Mouse (Mus musculus): ENCODE measurements at regions not wholly inside any gene's neighbourhood (a gene's known extent, or its start where the extent isn't known, plus 50 kb on each side); places are given as distances from the start of the nearest gene placed in this dataset.

GRCm38 (mm10) chr14:99674399-99674798, 375.9 kb downstream of the Klf5 start:
- no peaks in the 10 kb centered on the region for H3K36me3 ChIP-seq
- no peaks in the 10 kb centered on the region for H3K4me1 ChIP-seq (replicated peaks)
- WGBS, result 83% methylated on average over 3 of the region's 3 CpGs
- H3K9me3 ChIP-seq, result no peaks in the 10 kb centered on the region
- no peak for DNase-seq (ENCODE audit: low spot score)
- H3K27me3 ChIP-seq (ENCODE audit: insufficient read depth, poor library complexity, severe bottlenecking), result no peaks in the 10 kb centered on the region
- no peak overlapping the region for H3K4me3 ChIP-seq
- H3K27ac ChIP-seq, result no peak overlapping the region

- Histone ChIP-seq H3K36me3 (no peaks in the 10 kb centered on the region), H3K4me1 (replicated peaks) (no peaks in the 10 kb centered on the region), H3K9me3 (no peaks in the 10 kb centered on the region), H3K27me3 (ENCODE audit: insufficient read depth, poor library complexity, severe bottlenecking) (no peaks in the 10 kb centered on the region), H3K27ac (no peak overlapping the region), H3K4me3 (no peak overlapping the region)
- no peak for DNase-seq (ENCODE audit: low spot score)
- 88% methylated on average over 8 of the region's 8 CpGs for WGBS
Observed at GRCm38 (mm10) chr14:99687062-99687806, 388.7 kb downstream of the Klf5 start.

GRCm38 (mm10) chr14:99688415-99688814, 389.9 kb downstream of the Klf5 start:
- Histone ChIP-seq H3K4me1 (replicated peaks) (no peaks in the 10 kb centered on the region), H3K27ac (no peak overlapping the region), H3K27me3 (ENCODE audit: insufficient read depth, poor library complexity, severe bottlenecking) (no peaks in the 10 kb centered on the region), H3K9me3 (no peaks in the 10 kb centered on the region), H3K36me3 (no peaks in the 10 kb centered on the region), H3K4me3 (no peak overlapping the region)
- WGBS, result 89% methylated on average over 4 of the region's 4 CpGs
- no peak for DNase-seq (ENCODE audit: low spot score)

- H3K36me3 ChIP-seq, result no peaks in the 10 kb centered on the region
- H3K4me1 ChIP-seq (replicated peaks), result no peaks in the 10 kb centered on the region
- H3K27me3 ChIP-seq (ENCODE audit: insufficient read depth, poor library complexity, severe bottlenecking), result no peaks in the 10 kb centered on the region
- DNase-seq (ENCODE audit: low spot score), result no peak
- 88% methylated on average over 7 of the region's 7 CpGs for WGBS
- no peak overlapping the region for H3K4me3 ChIP-seq
- no peaks in the 10 kb centered on the region for H3K9me3 ChIP-seq
- no peak overlapping the region for H3K27ac ChIP-seq
Observed at GRCm38 (mm10) chr14:99696301-99696700, 397.8 kb downstream of the Klf5 start.

GRCm38 (mm10) chr14:99699545-99699944, 401.1 kb downstream of the Klf5 start:
- DNase-seq (ENCODE audit: low spot score), result no peak
- no peaks in the 10 kb centered on the region for H3K36me3 ChIP-seq
- no peaks in the 10 kb centered on the region for H3K27me3 ChIP-seq (ENCODE audit: insufficient read depth, poor library complexity, severe bottlenecking)
- no peak overlapping the region for H3K27ac ChIP-seq
- 86% methylated on average over 2 of the region's 2 CpGs for WGBS
- H3K4me3 ChIP-seq, result no peak overlapping the region
- H3K9me3 ChIP-seq, result no peaks in the 10 kb centered on the region
- H3K4me1 ChIP-seq (replicated peaks), result no peaks in the 10 kb centered on the region

- Histone ChIP-seq H3K27me3 (ENCODE audit: insufficient read depth, poor library complexity, severe bottlenecking) (no peaks in the 10 kb centered on the region), H3K9me3 (no peaks in the 10 kb centered on the region), H3K4me3 (no peak overlapping the region), H3K36me3 (no peaks in the 10 kb centered on the region), H3K4me1 (replicated peaks) (no peaks in the 10 kb centered on the region), H3K27ac (no peak overlapping the region)
- 90% methylated on average over 10 of the region's 10 CpGs for WGBS
- DNase-seq (ENCODE audit: low spot score), result no peak
Observed at GRCm38 (mm10) chr14:99706004-99706403, 407.5 kb downstream of the Klf5 start.

- DNase-seq (ENCODE audit: low spot score), result no peak
- H3K27me3 ChIP-seq (ENCODE audit: insufficient read depth, poor library complexity, severe bottlenecking), result no peaks in the 10 kb centered on the region
- H3K27ac ChIP-seq, result no peak overlapping the region
- H3K36me3 ChIP-seq, result no peaks in the 10 kb centered on the region
- no peaks in the 10 kb centered on the region for H3K4me1 ChIP-seq (replicated peaks)
- 95% methylated on average over 2 of the region's 2 CpGs for WGBS
- H3K4me3 ChIP-seq, result no peak overlapping the region
- H3K9me3 ChIP-seq, result no peaks in the 10 kb centered on the region
Observed at GRCm38 (mm10) chr14:99708066-99708465, 409.6 kb downstream of the Klf5 start.

- Histone ChIP-seq H3K4me3 (no peak overlapping the region), H3K4me1 (replicated peaks) (no peaks in the 10 kb centered on the region), H3K27me3 (ENCODE audit: insufficient read depth, poor library complexity, severe bottlenecking) (no peaks in the 10 kb centered on the region), H3K27ac (no peak overlapping the region), H3K9me3 (no peaks in the 10 kb centered on the region), H3K36me3 (no peaks in the 10 kb centered on the region)
- 39% methylated on average over 2 of the region's 2 CpGs for WGBS
- DNase-seq (ENCODE audit: low spot score), result no peak
Observed at GRCm38 (mm10) chr14:99709764-99710163, 411.3 kb downstream of the Klf5 start.

- H3K27me3 ChIP-seq (ENCODE audit: insufficient read depth, poor library complexity, severe bottlenecking), result no peaks in the 10 kb centered on the region
- H3K27ac ChIP-seq, result no peak overlapping the region
- H3K4me1 ChIP-seq (replicated peaks), result no peaks in the 10 kb centered on the region
- H3K4me3 ChIP-seq, result no peak overlapping the region
- 93% methylated on average over 12 of the region's 12 CpGs for WGBS
- no peaks in the 10 kb centered on the region for H3K36me3 ChIP-seq
- no peak for DNase-seq (ENCODE audit: low spot score)
- no peaks in the 10 kb centered on the region for H3K9me3 ChIP-seq
Observed at GRCm38 (mm10) chr14:99710656-99711177, 412.2 kb downstream of the Klf5 start.

GRCm38 (mm10) chr14:99712624-99713023, 414.1 kb downstream of the Klf5 start:
- no peaks in the 10 kb centered on the region for H3K9me3 ChIP-seq
- DNase-seq (ENCODE audit: low spot score), result no peak
- WGBS, result 91% methylated on average over 7 of the region's 7 CpGs
- H3K4me1 ChIP-seq (replicated peaks), result no peaks in the 10 kb centered on the region
- H3K4me3 ChIP-seq, result no peak overlapping the region
- no peak overlapping the region for H3K27ac ChIP-seq
- H3K36me3 ChIP-seq, result no peaks in the 10 kb centered on the region
- H3K27me3 ChIP-seq (ENCODE audit: insufficient read depth, poor library complexity, severe bottlenecking), result no peaks in the 10 kb centered on the region

- Histone ChIP-seq H3K4me1 (replicated peaks) (no peaks in the 10 kb centered on the region), H3K9me3 (no peaks in the 10 kb centered on the region), H3K4me3 (no peak overlapping the region), H3K27me3 (ENCODE audit: insufficient read depth, poor library complexity, severe bottlenecking) (no peaks in the 10 kb centered on the region), H3K27ac (no peak overlapping the region), H3K36me3 (no peaks in the 10 kb centered on the region)
- no peak for DNase-seq (ENCODE audit: low spot score)
- WGBS, result 87% methylated on average over 8 of the region's 8 CpGs
Observed at GRCm38 (mm10) chr14:99713069-99713830, 414.8 kb downstream of the Klf5 start.

- WGBS, result 87% methylated on average over 7 of the region's 7 CpGs
- no peaks in the 10 kb centered on the region for H3K36me3 ChIP-seq
Observed at GRCm38 (mm10) chr14:99733474-99734199, 435.1 kb downstream of the Klf5 start.

GRCm38 (mm10) chr14:99734200-99734567, 435.7 kb downstream of the Klf5 start:
- Histone ChIP-seq H3K27ac (no peak overlapping the region), H3K9me3 (no peaks in the 10 kb centered on the region), H3K27me3 (ENCODE audit: insufficient read depth, poor library complexity, severe bottlenecking) (no peaks in the 10 kb centered on the region), H3K36me3 (no peaks in the 10 kb centered on the region), H3K4me1 (replicated peaks) (no peaks in the 10 kb centered on the region), H3K4me3 (no peak overlapping the region)
- DNase-seq (ENCODE audit: low spot score), result no peak
- 89% methylated on average over 7 of the region's 7 CpGs for WGBS

More at GRCm38 (mm10) chr14:99733474-99734199, 435.1 kb downstream of the Klf5 start:
- Histone ChIP-seq H3K27me3 (ENCODE audit: insufficient read depth, poor library complexity, severe bottlenecking) (no peaks in the 10 kb centered on the region), H3K4me3 (no peak overlapping the region), H3K9me3 (no peaks in the 10 kb centered on the region), H3K4me1 (replicated peaks) (no peaks in the 10 kb centered on the region), H3K27ac (no peak overlapping the region)
- DNase-seq (ENCODE audit: low spot score), result no peak
